Mouse (Mus musculus) cerebellum, adult 2 months (tissue): ENCODE data around the gene Mrnip. TPM values are rescaled to one million over a fixed set of nuclear protein-coding genes. Genes with fewer than 3 reads are reported as not detected.

Experiments
- DNase-seq, 2 experiments: peaks; one replicate each; pipeline ENCODE4 v3.0.0; 2021
- H3K27ac ChIP-seq: fragments of 200-500 bp; 2 replicates; pipeline ENCODE4 v1.5.1; 2012; ENCODE audit warnings: low read length, control low read depth, inconsistent platforms; ENCODE audit not compliant: insufficient read depth
- H3K27me3 ChIP-seq: fragments of 200-500 bp; 2 replicates; pipeline ENCODE4 v1.6.1; 2012; ENCODE audit warnings: inconsistent platforms, mild to moderate bottlenecking, low read length, moderate library complexity; ENCODE audit not compliant: control insufficient read depth, insufficient read depth
- H3K4me1 ChIP-seq: fragments of 200-500 bp; 2 replicates; pipeline ENCODE4 v1.6.1; 2011; ENCODE audit warnings: low read length; ENCODE audit not compliant: control insufficient read depth, insufficient read depth
- H3K4me3 ChIP-seq: fragments of 200-500 bp; replicated peaks from 2 replicates; pipeline ENCODE3; 2011; ENCODE audit warnings: mild to moderate bottlenecking, low read depth, low read length, control low read depth; ENCODE audit not compliant: insufficient read depth
- CTCF ChIP-seq: fragments of 200-500 bp; IDR thresholded peaks from 2 replicates; pipeline ENCODE4 v1.5.1; 2011; ENCODE audit warnings: low read depth, mild to moderate bottlenecking, control low read depth, low read length, moderate library complexity, borderline replicate concordance; ENCODE audit not compliant: insufficient read depth
- POLR2A ChIP-seq: fragments of 200-500 bp; IDR thresholded peaks from 2 replicates; pipeline ENCODE4 v1.6.1; 2011; ENCODE audit warnings: low read length, control low read depth, borderline replicate concordance; ENCODE audit not compliant: insufficient read depth
- WGBS: fragments of 180-500 bp; shearing (Covaris S2); methylation state at CpG from one replicate; pipeline ENCODE4 v1.1.7; 2018; 5-methylcytosine and 5-hydroxymethylcytosine counted together
- polyA plus RNA-seq: library from polyadenylated mRNA; depleted of rRNA; stranded (reverse); fragments of >200 nt; gene quantifications from 2 replicates; pipeline ENCODE4 v1.2.3, GENCODE M21; 2012

Gene Mrnip
- polyA plus RNA-seq, 1 experiment, result 22.5 TPM

DNA sequence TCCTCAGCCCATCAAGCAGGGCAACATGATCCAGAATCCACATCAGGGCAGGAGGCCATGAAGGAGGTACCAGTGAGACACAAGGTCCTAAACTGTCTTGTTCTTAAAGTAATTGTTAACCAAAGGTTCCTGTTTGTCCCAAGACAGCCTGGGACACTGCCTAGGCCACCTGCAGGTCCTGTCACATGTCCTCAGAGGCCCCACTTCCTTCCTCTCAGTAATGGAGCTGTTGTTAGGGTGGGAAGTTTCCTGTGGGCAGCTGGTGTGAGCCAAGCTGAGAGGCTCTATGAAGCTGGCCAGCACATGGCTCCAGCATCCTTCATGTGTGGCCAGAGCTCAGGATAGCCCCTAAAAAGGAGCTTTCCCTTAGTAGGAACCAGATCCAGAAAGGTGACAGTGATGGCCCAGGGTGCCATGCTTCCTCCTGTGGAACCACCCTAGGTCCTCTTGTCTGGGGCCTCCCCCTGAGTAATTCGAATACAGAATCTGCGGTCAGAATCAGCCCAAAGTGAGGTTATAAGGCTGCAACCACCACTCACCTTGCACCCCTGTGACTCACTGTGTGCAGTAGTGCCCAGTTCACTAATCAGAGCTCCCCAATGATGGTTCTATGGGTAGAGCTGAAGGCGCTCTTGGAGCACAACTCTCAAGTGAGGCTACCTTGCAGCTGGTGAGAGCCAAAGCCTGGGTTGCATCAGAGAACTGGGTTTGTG, 11.8 kb upstream of the Mrnip start:
- 98% methylated on average over 3 of the region's 3 CpGs for WGBS
- no peak for DNase-seq
- TF ChIP-seq POLR2A (no peak), CTCF (no peak)
- no peaks in the 10 kb centered on the region; the same call in 1 of the 2 replicates for H3K4me1 ChIP-seq
- no peak overlapping the region for H3K27ac ChIP-seq
- no peaks in the 10 kb centered on the region for H3K27me3 ChIP-seq
- no peak overlapping the region for H3K4me3 ChIP-seq

DNA sequence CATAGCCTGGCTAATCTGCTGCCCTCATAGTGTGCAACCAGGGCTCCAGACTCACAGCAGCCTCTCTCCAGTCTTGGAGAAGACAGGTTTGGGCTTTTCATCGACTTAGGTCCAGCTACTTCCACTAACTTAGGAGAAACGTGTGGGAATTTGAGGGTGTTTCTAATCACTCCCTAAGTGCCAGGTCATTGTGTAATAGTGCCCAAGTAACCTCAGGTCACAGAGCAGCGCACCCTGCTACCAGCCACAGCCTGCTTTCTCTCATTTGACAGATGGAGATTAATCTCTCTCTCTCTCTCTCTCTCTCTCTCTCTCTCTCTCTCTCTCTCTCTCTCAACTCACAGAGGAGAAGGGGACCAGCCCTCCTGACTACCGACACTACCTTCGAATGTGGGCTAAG, 5.9 kb upstream of the Mrnip start:
- no peak overlapping the region for H3K27ac ChIP-seq
- H3K4me1 ChIP-seq, result no peaks in the 10 kb centered on the region
- no peaks in the 10 kb centered on the region for H3K27me3 ChIP-seq
- no peak overlapping the region for H3K4me3 ChIP-seq
- 91% methylated on average over 5 of the region's 5 CpGs for WGBS
- TF ChIP-seq POLR2A (no peak), CTCF (no peak)
- DNase-seq, result no peak

DNA sequence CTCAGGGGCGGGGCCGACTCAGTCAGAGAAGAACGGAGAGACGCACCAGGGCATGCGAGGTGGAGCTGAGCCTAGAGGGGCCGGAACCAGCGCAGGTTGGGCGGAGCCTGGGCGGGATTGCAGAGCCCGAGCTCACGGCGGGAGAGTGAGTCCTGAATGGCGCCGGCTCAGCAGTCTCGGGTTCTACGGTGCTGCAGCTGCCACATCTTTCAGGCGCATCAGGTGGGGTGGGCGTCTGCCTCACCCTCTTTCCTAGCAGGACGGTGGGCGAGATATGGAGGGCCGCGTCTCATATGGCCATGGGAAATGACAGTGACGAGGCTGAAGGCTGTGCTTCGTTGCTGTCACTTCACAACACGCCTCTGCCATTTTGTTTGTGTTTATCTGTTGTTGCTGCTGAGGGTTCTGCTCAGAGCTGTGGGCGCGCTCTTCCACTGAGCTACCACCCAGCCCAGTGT, 515 bp downstream of the Mrnip start:
- peaks cover 4% of the 10 kb centered on the region; the same call in 1 of the 2 replicates for H3K4me1 ChIP-seq
- DNase-seq, result peak; percentile 98
- no peaks in the 10 kb centered on the region for H3K27me3 ChIP-seq
- under 1% methylated on average over 27 of the region's 27 CpGs for WGBS
- TF ChIP-seq POLR2A (peak; percentile 96), CTCF (no peak)
- peak overlapping the region; percentile 89 for H3K27ac ChIP-seq
- peak overlapping the region; percentile 100 for H3K4me3 ChIP-seq

GRCm38 (mm10) chr11:50176351-50176750, 2.1 kb downstream of the Mrnip start:
- TF ChIP-seq CTCF, result no peak
- no peak for TF ChIP-seq POLR2A
- no peak overlapping the region for H3K4me3 ChIP-seq
- 80% methylated on average over 3 of the region's 3 CpGs for WGBS
- no peak overlapping the region for H3K27ac ChIP-seq
- H3K27me3 ChIP-seq, result no peaks in the 10 kb centered on the region
- H3K4me1 ChIP-seq, result peaks cover 4% of the 10 kb centered on the region; the same call in 1 of the 2 replicates
- no peak for DNase-seq

DNA sequence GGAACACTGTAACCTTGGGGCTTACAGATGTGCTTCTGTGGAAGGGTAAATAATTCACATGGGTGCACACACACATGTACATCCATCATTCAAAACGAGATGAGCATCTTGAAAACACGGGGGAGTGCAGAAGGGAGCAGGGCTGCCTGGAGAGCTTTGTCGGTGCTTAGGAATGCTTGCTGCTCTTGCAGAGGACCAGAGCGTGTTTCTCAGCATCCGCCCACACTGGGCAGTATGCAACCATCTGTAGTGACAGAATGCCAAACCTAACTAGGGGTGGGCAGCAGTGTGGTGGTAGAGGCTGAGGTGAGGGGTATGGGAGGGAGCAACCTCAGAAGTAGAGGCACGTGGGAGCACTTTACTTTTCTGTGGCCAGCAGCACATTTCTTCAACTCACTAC, 2.9 kb downstream of the Mrnip start:
- H3K27ac ChIP-seq, result no peak overlapping the region
- TF ChIP-seq POLR2A (no peak), CTCF (no peak)
- H3K4me1 ChIP-seq, result peaks cover 4% of the 10 kb centered on the region; the same call in 1 of the 2 replicates
- no peak overlapping the region for H3K4me3 ChIP-seq
- H3K27me3 ChIP-seq, result no peaks in the 10 kb centered on the region
- 59% methylated on average over 6 of the region's 6 CpGs for WGBS
- DNase-seq, result no peak

DNA sequence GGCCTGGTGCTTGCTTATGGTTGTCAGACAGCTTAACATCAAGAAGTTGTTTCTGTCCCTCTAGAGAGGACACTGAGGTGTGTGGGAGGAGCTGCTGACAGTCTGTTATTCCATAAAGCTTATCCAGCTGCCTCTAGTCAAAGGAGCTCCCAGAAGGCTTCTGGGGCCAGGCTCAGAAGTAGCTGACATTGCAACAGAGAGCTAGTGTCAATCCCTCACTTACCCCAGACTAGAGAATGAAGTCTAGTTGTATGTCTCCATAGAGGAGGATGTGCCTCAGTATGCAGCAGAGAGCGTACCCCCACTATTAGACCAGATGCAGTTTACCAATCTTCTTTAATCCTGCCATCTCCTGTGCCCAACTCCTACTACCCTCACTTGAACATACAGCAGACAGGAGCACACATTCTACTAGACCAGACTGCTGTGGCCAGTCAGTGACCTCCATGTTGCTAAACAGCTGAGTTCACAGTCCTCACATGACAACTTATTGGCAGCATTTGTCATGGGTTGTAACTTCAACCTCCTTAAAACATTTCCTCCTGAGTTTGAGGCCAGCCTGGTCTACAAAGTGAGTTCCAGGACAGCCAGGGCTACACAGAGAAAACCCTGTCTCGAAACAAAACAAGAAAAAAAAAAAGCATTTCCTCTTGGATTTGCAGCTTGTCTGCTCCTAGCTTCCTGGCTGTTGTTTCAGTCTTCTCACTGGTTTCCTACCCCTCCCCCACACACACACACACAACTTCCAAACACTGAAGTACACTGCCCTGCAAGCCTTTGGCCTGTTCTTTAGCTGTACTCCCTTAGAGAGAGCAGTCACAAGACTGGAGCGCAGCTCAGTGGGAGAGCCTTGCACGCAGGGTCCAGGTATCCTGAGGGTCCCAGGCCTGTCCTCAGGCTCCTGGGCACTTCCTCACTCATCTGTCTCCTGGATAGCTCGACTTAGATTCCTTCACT, 4.6 kb downstream of the Mrnip start:
- no peak overlapping the region for H3K4me3 ChIP-seq
- H3K27me3 ChIP-seq, result no peaks in the 10 kb centered on the region
- no peak overlapping the region for H3K27ac ChIP-seq
- WGBS, result 89% methylated on average over 5 of the region's 5 CpGs
- TF ChIP-seq CTCF (no peak), POLR2A (no peak)
- no peak for DNase-seq
- peaks cover 4% of the 10 kb centered on the region; the same call in 1 of the 2 replicates for H3K4me1 ChIP-seq

GRCm38 (mm10) chr11:50180478-50181231, 6.4 kb downstream of the Mrnip start:
- Histone ChIP-seq H3K27ac (no peak overlapping the region), H3K4me1 (peaks cover 4% of the 10 kb centered on the region; the same call in 1 of the 2 replicates), H3K27me3 (no peaks in the 10 kb centered on the region), H3K4me3 (no peak overlapping the region)
- TF ChIP-seq CTCF, result no peak
- TF ChIP-seq POLR2A, result no peak
- DNase-seq, result no peak
- WGBS, result 74% methylated on average over 6 of the region's 6 CpGs
